Mouse (Mus musculus) kidney, adult 2 months (tissue): ENCODE measurements at regions not wholly inside any gene's neighbourhood (a gene's known extent, or its start where the extent isn't known, plus 50 kb on each side); places are given as distances from the start of the nearest gene placed in this dataset.

Experiments
- CTCF ChIP-seq: fragments of 200-500 bp; conservative IDR thresholded peaks from 2 replicates; pipeline ENCODE4 v1.5.1; 2011; ENCODE audit warnings: low read depth, mild to moderate bottlenecking, control low read depth, low read length, moderate library complexity, mixed read lengths; ENCODE audit not compliant: insufficient read depth, insufficient read length
- POLR2A ChIP-seq: fragments of 200-500 bp; IDR thresholded peaks from one replicate; pipeline ENCODE4 v1.6.1; 2011; ENCODE audit warnings: low read depth, low read length, control low read depth

DNA sequence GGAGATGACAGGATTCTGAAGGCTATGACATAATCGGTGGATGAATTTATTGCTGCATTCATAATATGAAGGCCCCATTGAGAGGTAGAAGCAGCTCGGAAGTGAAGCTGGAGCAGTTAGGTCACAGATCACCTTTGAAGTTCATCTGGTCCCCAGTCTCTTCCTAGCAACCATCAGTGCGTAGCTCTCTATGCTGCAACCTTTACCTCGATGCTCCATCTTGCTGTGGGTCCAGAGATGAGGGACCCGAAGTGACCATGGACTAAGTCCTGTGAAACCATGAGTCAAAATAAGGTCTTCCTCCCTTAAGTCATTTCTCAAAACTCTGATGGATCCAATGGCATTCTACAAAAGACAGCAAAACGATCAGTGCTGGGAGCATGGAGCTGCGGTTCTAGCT, 196.2 kb downstream of the 3100002H09Rik start:
- no peak for TF ChIP-seq CTCF
- no peak for TF ChIP-seq POLR2A
